Mouse (Mus musculus): Measurements from ENCODE around the gene Wfs1. TPM values are rescaled to one million over a fixed set of nuclear protein-coding genes. Genes with fewer than 3 reads are reported as not detected.
"Not testable (repeated sequence)": the region's sequence is repeated elsewhere in the genome, so short reads cannot be mapped to it uniquely, and the experiment has no call there.

Wfs1 gene
- total and polyA plus RNA-seq, 2 experiments from 2014 or later = 12.9 to 16.9 TPM

DNA sequence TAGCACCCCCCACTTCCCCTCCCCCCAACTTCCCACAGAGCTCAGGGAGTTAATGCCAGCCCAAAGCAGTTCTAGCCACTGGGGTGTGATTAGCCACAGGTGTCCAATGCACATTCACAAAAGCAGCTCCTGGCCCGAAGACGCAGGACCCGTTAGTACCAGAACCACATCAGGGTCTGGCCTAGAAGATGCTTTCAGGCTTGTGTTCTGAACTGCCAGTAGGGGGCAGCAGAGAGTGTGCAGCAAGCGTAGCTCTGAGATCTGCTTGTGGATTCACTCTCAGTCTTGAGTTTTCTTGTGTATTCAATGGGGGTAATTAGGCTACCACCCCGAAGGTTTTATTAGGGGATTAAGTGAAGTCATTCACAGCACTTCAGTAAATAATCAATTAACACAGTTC lies 42.6 kb downstream of the Wfs1 start:
- Histone ChIP-seq H3K9me3 (ENCODE audit: low read length) (no peaks in the 10 kb centered on the region), H3K9ac (no peak overlapping the region), H3K27me3 (ENCODE audit: insufficient read depth, low read length) (no peaks in the 10 kb centered on the region), H3K27ac (ENCODE audit: low read depth, low read length) (peak overlapping the region; percentile 88), H3K4me3 (ENCODE audit: low read depth, low read length) (no peak overlapping the region), H3K4me1 (ENCODE audit: insufficient read depth) (peaks cover 16% of the 10 kb centered on the region), H3K4me2 (ENCODE audit: low read depth) (no peak overlapping the region), H3K36me3 (ENCODE audit: insufficient read depth) (peaks cover 18% of the 10 kb centered on the region; the same call in 1 of the 2 replicates)
- peak; percentile 97 for TF ChIP-seq CTCF (IDR thresholded peaks at IDR 0.05; ENCODE audit: low read depth)
- DNase-seq (peak; percentile 86), ATAC-seq (peak; percentile 30; the same call in 1 of the 2 replicates)
- 4% methylated on average over 5 of the region's 5 CpGs for WGBS

DNA sequence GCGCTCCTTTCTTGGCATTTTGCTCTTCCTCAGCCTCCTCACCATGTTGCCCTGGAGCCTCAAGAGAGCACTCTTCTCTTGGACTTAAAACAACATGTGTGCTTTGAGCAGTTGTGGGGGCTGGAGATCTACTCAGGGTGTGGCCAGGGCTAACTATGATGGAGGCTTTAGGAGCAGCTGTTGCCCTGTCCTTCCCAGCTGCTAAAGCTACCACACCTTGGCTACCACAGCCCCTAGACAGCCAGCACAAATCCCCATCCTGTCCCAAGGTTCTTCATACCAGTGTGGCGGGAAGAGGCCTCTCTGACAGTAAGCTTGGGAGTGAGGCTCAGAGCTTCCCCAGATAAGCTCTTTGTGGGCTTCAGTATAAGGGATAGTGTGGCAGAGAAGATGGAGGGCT lies 43.3 kb downstream of the Wfs1 start:
- Histone ChIP-seq H3K27ac (ENCODE audit: low read depth, low read length) (peak overlapping the region; percentile 88), H3K4me2 (ENCODE audit: low read depth) (no peak overlapping the region), H3K9ac (no peak overlapping the region), H3K4me3 (ENCODE audit: low read depth, low read length) (no peak overlapping the region), H3K27me3 (ENCODE audit: insufficient read depth, low read length) (no peaks in the 10 kb centered on the region), H3K9me3 (ENCODE audit: low read length) (no peaks in the 10 kb centered on the region), H3K36me3 (ENCODE audit: insufficient read depth) (peaks cover 18% of the 10 kb centered on the region; the same call in 1 of the 2 replicates), H3K4me1 (ENCODE audit: insufficient read depth) (peaks cover 16% of the 10 kb centered on the region)
- 62% methylated on average over 2 of the region's 2 CpGs for WGBS
- DNase-seq (no peak), ATAC-seq (no peak)
- TF ChIP-seq CTCF (IDR thresholded peaks at IDR 0.05; ENCODE audit: low read depth) = 0 out of 2 replicates have a peak, but pooled peaks have one; percentile 9

- Histone ChIP-seq H3K9ac (0 out of 2 replicates have a peak overlapping the region, but pooled peaks have one; percentile 31), H3K9me3 (ENCODE audit: low read length) (no peaks in the 10 kb centered on the region), H3K27me3 (ENCODE audit: insufficient read depth, low read length) (no peaks in the 10 kb centered on the region), H3K36me3 (ENCODE audit: insufficient read depth) (peaks cover 15% of the 10 kb centered on the region; the same call in 1 of the 2 replicates), H3K27ac (ENCODE audit: low read depth, low read length) (peak overlapping the region; percentile 88), H3K4me2 (ENCODE audit: low read depth) (peak overlapping the region; percentile 9; the same call in 1 of the 2 replicates), H3K4me3 (ENCODE audit: low read depth, low read length) (no peak overlapping the region), H3K4me1 (ENCODE audit: insufficient read depth) (peaks cover 16% of the 10 kb centered on the region)
- no peak for TF ChIP-seq CTCF (IDR thresholded peaks at IDR 0.05; ENCODE audit: low read depth)
- WGBS = 19% methylated on average over 8 of the region's 8 CpGs
- DNase-seq = peak; percentile 83
- ATAC-seq = peak; percentile 88
Observed at GRCm38 (mm10) chr5:36945102-36945701, 43.8 kb downstream of the Wfs1 start.

DNA sequence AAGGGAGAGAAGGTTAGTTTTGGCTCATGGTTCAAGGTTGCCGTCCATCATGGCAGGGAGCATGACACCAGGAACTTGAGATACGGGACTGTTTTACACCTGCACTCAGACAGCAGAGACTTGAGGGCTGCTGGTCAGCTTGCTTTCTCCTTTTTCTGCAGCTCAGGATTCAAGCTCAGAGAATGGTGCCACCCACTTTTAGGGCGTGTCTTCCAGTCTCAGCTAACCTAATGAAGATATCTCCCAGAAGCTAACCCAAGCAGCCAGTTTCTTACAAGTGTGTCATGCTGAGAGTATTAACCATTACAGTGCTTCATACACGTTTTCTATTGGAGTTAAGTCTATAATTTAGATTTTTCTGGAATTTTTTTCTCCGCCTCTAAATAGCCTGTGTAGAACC lies 44.5 kb downstream of the Wfs1 start:
- 0 out of 2 replicates have a peak overlapping the region, but pooled peaks have one; percentile 31 for H3K9ac ChIP-seq

GRCm38 (mm10) chr5:36942446-36942845 lies 46.6 kb downstream of the Wfs1 start:
- Histone ChIP-seq H3K4me3 (ENCODE audit: low read depth, low read length) (no peak overlapping the region), H3K4me2 (ENCODE audit: low read depth) (no peak overlapping the region), H3K27ac (ENCODE audit: low read depth, low read length) (no peak overlapping the region), H3K27me3 (ENCODE audit: insufficient read depth, low read length) (no peaks in the 10 kb centered on the region), H3K9me3 (ENCODE audit: low read length) (no peaks in the 10 kb centered on the region), H3K36me3 (ENCODE audit: insufficient read depth) (peaks cover 4% of the 10 kb centered on the region; the same call in 1 of the 2 replicates), H3K4me1 (ENCODE audit: insufficient read depth) (peaks cover 16% of the 10 kb centered on the region), H3K9ac (no peak overlapping the region)
- DNase-seq = no peak
- no peak for ATAC-seq
- TF ChIP-seq CTCF (IDR thresholded peaks at IDR 0.05; ENCODE audit: low read depth) = peak; percentile 22
- 87% methylated on average over 2 of the region's 2 CpGs for WGBS

More for the DNA sequence above, 44.5 kb downstream of the Wfs1 start:
- Histone ChIP-seq H3K9me3 (ENCODE audit: low read length) (no peaks in the 10 kb centered on the region), H3K27ac (ENCODE audit: low read depth, low read length) (peak overlapping the region; percentile 88), H3K4me1 (ENCODE audit: insufficient read depth) (peaks cover 16% of the 10 kb centered on the region), H3K36me3 (ENCODE audit: insufficient read depth) (peaks cover 13% of the 10 kb centered on the region; the same call in 1 of the 2 replicates), H3K27me3 (ENCODE audit: insufficient read depth, low read length) (no peaks in the 10 kb centered on the region), H3K4me3 (ENCODE audit: low read depth, low read length) (no peak overlapping the region), H3K4me2 (ENCODE audit: low read depth) (no peak overlapping the region)
- ATAC-seq (no peak), DNase-seq (peak; percentile 26)
- whole genome bisulfite sequencing = 70% methylated on average over 5 of the region's 5 CpGs
- TF ChIP-seq CTCF (IDR thresholded peaks at IDR 0.05; ENCODE audit: low read depth) = no peak

DNA sequence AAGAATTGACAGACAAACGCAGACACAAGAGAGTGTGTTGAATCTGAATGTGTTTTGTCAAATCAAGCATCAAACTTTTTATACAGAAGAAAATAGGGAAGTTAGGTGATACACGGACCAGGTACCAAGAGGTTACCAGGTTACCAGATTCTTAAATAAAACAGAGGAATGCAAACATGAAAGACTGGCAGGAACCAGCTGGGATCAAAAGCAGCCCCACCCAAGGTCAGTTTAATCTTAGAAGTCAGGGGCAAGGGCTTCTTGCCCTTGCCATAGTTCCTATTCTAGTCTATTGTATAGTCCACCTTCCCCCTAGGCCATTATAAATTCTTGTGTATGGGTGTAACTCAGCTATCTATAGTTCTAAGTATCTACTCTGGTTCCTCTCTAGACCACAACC lies 50.0 kb downstream of the Wfs1 start:
- H3K4me3 ChIP-seq (ENCODE audit: low read depth, low read length); H3K36me3 ChIP-seq (ENCODE audit: insufficient read depth); ATAC-seq; H3K9ac ChIP-seq; H3K9me3 ChIP-seq (ENCODE audit: low read length); H3K27ac ChIP-seq (ENCODE audit: low read depth, low read length); DNase-seq; H3K4me2 ChIP-seq (ENCODE audit: low read depth); H3K27me3 ChIP-seq (ENCODE audit: insufficient read depth, low read length): not testable (repeated sequence)
- WGBS = 68% methylated on average over 2 of the region's 2 CpGs
- H3K4me1 ChIP-seq (ENCODE audit: insufficient read depth) = peaks cover 16% of the 10 kb centered on the region

- WGBS = 95% methylated on average over 5 of the region's 5 CpGs
- no peak for TF ChIP-seq CTCF (IDR thresholded peaks at IDR 0.05; ENCODE audit: low read depth)
- Histone ChIP-seq H3K36me3 (ENCODE audit: insufficient read depth) (no peaks in the 10 kb centered on the region; the same call in 1 of the 2 replicates), H3K9ac (no peak overlapping the region), H3K4me2 (ENCODE audit: low read depth) (no peak overlapping the region), H3K9me3 (ENCODE audit: low read length) (no peaks in the 10 kb centered on the region), H3K27ac (ENCODE audit: low read depth, low read length) (no peak overlapping the region), H3K4me3 (ENCODE audit: low read depth, low read length) (no peak overlapping the region), H3K27me3 (ENCODE audit: insufficient read depth, low read length) (no peaks in the 10 kb centered on the region), H3K4me1 (ENCODE audit: insufficient read depth) (peaks cover 16% of the 10 kb centered on the region)
- DNase-seq (no peak), ATAC-seq (no peak)
Observed at GRCm38 (mm10) chr5:36938021-36938420, 51.0 kb downstream of the Wfs1 start.

All from forebrain, postnatal 0 days (tissue).